ENCODE assay signal across 24 mouse cellular contexts in the genomic region with DNA sequence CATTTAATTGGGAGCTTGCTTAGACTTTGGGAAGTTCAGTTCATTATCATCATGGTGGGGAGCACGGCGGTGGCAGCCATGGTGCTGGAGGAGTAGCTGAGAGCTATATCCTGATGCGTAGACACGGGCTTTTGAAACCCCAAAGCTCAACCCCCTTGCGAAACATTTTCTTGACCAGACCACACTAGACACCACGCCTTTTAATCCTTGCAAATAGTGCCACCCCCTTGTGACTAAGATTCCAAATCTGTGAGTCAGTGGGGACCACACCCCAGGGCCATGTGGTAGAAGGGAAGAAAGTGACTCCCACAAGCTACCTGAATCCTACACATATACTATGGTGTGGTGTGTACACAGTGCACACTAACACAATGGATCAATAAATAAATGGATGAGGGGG. TPM values are rescaled to one million over a fixed set of nuclear protein-coding genes. Genes with fewer than 3 reads are reported as not detected.
A peak's percentile ranks its signal among the peaks of the same experiment; 100 is the strongest.
DNase-seq lines count a peak whose midpoint lies in the region; ATAC-seq and TF ChIP-seq lines count a peak whose summit lies in the region.
"Had no signal": no experiment of that assay in that cellular context is flagged by ENCODE, and none has a peak within 500 bp of the region (broad histone marks: within the 10 kb centered on the region; RNA-seq: fewer than 3 reads in every experiment).

No protein-coding gene starts in this region.

- no peak overlapping the region for H3K4me2 ChIP-seq in stomach, postnatal 0 days (replicated peaks; ENCODE audit: low read depth)
- H3K4me2 ChIP-seq: forebrain, embryonic 13.5 days; heart, embryonic 13.5 days; hindbrain, embryonic 12.5 days had no signal

- no peak overlapping the region for H3K27ac ChIP-seq in stomach, postnatal 0 days (replicated peaks)
- H3K27ac ChIP-seq: embryonic facial prominence, embryonic 10.5 days; forebrain, embryonic 13.5 days; heart, embryonic 13.5 days; hindbrain, embryonic 12.5 days had no signal

- TF ChIP-seq EP300 in stomach, postnatal 0 days (optimal IDR thresholded peaks at IDR 0.05) = no peak

- TF ChIP-seq CTCF in stomach, postnatal 0 days (IDR thresholded peaks at IDR 0.05; ENCODE audit: low read depth) = no peak

- no peak overlapping the region for H3K9ac ChIP-seq in stomach, postnatal 0 days (ENCODE audit: low read length)
- H3K9ac ChIP-seq: forebrain, embryonic 13.5 days; forebrain, postnatal 0 days; heart, embryonic 13.5 days; hindbrain, embryonic 12.5 days had no signal

- no peak overlapping the region for H3K4me3 ChIP-seq in stomach, postnatal 0 days (ENCODE audit: low read depth, low read length)
- H3K4me3 ChIP-seq: embryonic facial prominence, embryonic 10.5 days; forebrain, embryonic 13.5 days; heart, embryonic 13.5 days; hindbrain, embryonic 12.5 days had no signal

- H3K36me3 ChIP-seq in stomach, postnatal 0 days (ENCODE audit: control insufficient read depth, insufficient read depth, low read length) = peaks cover 23% of the 10 kb centered on the region

- H3K4me1 ChIP-seq in stomach, postnatal 0 days (replicated peaks; ENCODE audit: control insufficient read depth, insufficient read depth) = no peaks in the 10 kb centered on the region

- DNase-seq in 416B (ENCODE audit: low read depth) = peak; percentile 79
- peak; percentile 27 for DNase-seq in Muller cell, postnatal 12 days (ENCODE audit: inconsistent ontology term)
- peak; percentile 51 for DNase-seq in stomach, postnatal 0 days (ENCODE audit: low spot score)
- DNase-seq in right cerebral cortex, adult 18-20 months = no peak
- DNase-seq in frontal cortex, postnatal 25 days (ENCODE audit: low spot score in 2 of 2) = no peak
- no peak for DNase-seq in heart, postnatal 36 days
- DNase-seq: adrenal gland, postnatal 10 days; cerebellum, adult 18-20 months; cerebellum, adult 9-11 months; cerebellum, postnatal 36 days; forebrain, postnatal 0 days; gastrocnemius, postnatal 10 days; heart, postnatal 4 days; kidney, adult 8-10 months had no signal

- intact Hi-C loops in heart, postnatal 36 days (cut with DNase I) = no loop called here

- ATAC-seq in granulocyte monocyte progenitor cell, adult 5-6 weeks (replicated peaks; ENCODE audit: poor library complexity, severe bottlenecking) = peak; percentile 15
- ATAC-seq in stomach, postnatal 0 days (ENCODE audit: low FRiP score, low TSS enrichment) = peak; percentile 30
- ATAC-seq: forebrain, embryonic 13.5 days; forebrain, postnatal 0 days; hindbrain, embryonic 16.5 days; inflammation-experienced regulatory T-cells, adult 6 months; intestine, postnatal 0 days; Patski had no signal

- H3K9me3 ChIP-seq in stomach, postnatal 0 days (ENCODE audit: control insufficient read depth, low read length) = no peaks in the 10 kb centered on the region
- H3K9me3 ChIP-seq: embryonic facial prominence, embryonic 10.5 days; forebrain, embryonic 13.5 days; G1E; heart, embryonic 13.5 days; hindbrain, embryonic 12.5 days had no signal

- no peaks in the 10 kb centered on the region for H3K27me3 ChIP-seq in stomach, postnatal 0 days (ENCODE audit: control insufficient read depth, insufficient read depth, low read length)
- H3K27me3 ChIP-seq: forebrain, embryonic 13.5 days; heart, embryonic 13.5 days; hindbrain, embryonic 12.5 days; Patski had no signal

- WGBS in stomach, postnatal 0 days = 83% methylated on average over 6 of the region's 6 CpGs

RNA-seq across cellular contexts. Expression of gene Esd, which starts 4.8 kb away (rescaled TPM):
- total RNA-seq in granulocyte monocyte progenitor cell, adult 5-6 weeks (2014; fragmentation: Nextera tagmentation) = 154 and 158 TPM in 2 replicates
- 231 and 250 TPM in 2 replicates for total RNA-seq in granulocyte monocyte progenitor cell, adult 5-6 weeks (2017)
- polyA plus RNA-seq in stomach, postnatal 0 days (2015; fragmentation: Nextera tagmentation; extraction: Ambion mirVana) = 364 and 367 TPM in 2 replicates
- total RNA-seq in heart, postnatal 36 days (2021) = 100 to 1,000 TPM; 130 to 132 TPM

Comparison
In these comparisons a context has a peak if more than half of its experiments do, and no peak if none do; other contexts are left out.
1. DNase-seq: peak in 416B (single experiment), Muller cell, postnatal 12 days (single experiment) and stomach, postnatal 0 days (single experiment); none in right cerebral cortex, adult 18-20 months (single experiment), frontal cortex, postnatal 25 days (0 of 2) and heart, postnatal 36 days (0 of 2).